Mouse (Mus musculus) layer of hippocampus, adult 11-12 months (tissue): ENCODE measurements around the gene Ppp6r3.

Experiments used
- DNase-seq: peaks from one replicate; pipeline ENCODE4 v3.0.0; 2022; ENCODE audit warnings: low spot score

The Ppp6r3 gene

GRCm38 (mm10) chr19:3434124-3434523 lies 141.4 kb downstream of the Ppp6r3 start:
- no peak for DNase-seq

- no peak for DNase-seq
These were observed 143.6 kb downstream of the Ppp6r3 start for GRCm38 (mm10) chr19:3431969-3432368.

- no peak for DNase-seq
These were observed 144.5 kb downstream of the Ppp6r3 start for GRCm38 (mm10) chr19:3431066-3431465.

GRCm38 (mm10) chr19:3429156-3429816 lies 146.3 kb downstream of the Ppp6r3 start:
- DNase-seq, result no peak

DNA sequence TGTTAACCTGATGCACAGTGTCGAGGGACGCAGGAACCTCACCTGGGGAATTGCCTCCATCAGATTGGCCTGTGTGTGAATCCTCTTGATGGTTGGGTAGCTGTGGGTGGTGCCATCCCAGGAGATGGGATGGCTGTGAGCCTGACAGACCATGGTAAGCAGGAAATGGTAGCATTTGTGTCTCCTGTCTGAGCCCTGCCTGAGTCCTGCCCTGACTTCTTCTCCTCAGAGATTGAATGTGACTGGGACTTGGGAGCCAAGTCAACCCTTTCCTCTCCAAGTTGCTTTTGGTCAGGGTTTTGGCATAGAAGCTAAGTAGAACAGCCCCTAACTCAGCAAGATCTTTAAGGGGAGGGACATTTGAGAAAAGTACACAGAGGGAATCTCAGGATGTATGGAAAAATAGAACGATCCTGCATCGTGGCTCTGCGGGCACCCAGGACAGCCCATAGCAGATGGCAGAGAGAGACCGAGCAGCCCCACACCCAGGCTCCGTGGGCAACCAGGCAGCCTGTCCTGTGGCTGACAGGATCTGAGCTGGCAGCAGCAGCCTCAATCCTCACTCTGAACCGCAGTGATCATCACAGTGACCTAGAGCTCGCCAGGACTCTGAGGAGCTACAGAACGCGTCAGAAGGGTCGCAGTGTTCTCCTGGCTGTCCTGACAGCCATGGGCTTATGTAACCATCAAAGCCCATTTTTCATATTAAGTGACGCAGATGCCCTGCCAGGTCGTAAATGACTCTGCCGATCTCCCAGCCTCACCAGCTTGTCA lies 147.3 kb downstream of the Ppp6r3 start:
- DNase-seq, result no peak

DNA sequence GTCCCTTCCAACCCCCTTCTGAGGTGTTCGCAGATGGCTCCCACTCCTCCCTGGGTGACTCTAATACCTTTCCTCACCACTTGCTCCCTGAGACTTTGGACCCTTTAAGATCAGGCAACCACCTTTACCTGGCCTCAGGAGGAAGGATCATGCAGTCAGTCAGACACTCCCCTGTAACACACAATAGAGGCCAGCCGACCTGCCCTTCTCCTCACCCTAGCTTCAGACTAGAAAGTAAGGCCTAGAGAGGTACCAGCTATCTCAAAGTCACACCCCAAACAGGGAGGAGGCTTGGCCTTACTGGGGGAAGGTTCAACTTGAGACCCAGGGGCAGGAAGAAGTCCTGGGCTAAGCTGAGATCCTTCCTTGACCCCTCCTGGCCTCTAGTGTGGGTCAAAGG lies 151.3 kb downstream of the Ppp6r3 start:
- no peak for DNase-seq

DNA sequence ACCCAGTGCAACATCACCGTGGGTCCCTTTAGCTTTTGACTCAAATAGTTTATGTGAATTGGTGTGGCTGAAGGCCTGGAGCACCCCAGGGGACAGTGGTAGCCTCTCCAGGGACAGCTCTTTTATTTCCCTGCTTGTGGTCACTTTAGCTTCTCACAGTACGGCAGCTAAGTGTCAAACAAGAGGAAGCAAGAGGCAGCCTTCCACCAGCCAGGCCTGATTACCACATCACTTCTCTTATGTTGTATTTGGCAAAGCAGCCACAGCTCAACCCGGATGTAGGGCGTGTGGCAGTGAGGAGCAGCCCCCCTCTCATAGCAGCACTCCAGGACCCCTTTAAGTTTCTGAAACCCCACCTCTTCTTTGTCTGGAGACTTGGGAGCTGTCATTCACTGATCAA lies 152.6 kb downstream of the Ppp6r3 start:
- no peak for DNase-seq

GRCm38 (mm10) chr19:3422488-3422887 lies 153.1 kb downstream of the Ppp6r3 start:
- no peak for DNase-seq

DNA sequence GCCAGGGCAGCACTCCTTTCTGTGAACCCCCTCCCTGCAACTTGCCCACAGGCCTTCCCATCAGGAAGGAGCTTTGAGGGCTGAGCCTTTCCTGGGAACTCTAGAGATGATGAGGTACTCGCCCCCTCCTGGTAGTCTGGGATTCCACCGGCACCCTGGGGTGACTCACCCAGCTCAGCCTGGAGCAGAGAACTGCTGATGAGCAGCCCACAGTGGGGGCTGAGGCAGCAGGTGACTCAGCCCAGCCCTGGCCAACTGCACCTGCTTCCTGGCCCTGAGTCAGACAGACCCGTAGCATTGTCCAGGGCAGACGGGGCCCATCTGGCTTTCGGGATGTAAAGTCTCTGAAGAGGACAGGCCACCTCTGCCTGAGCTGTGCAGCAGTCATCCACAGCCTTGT lies 156.3 kb downstream of the Ppp6r3 start:
- DNase-seq, result peak; percentile 24

- DNase-seq, result no peak
These were observed 161.2 kb downstream of the Ppp6r3 start, which contains the start of gene Gal for GRCm38 (mm10) chr19:3414268-3414733. Gal (minus strand) TSS chr19:3414544.

GRCm38 (mm10) chr19:3405531-3406281 lies 169.8 kb downstream of the Ppp6r3 start:
- no peak for DNase-seq
